Mouse (Mus musculus): ENCODE measurements at regions not wholly inside any gene's neighbourhood (a gene's known extent, or its start where the extent isn't known, plus 50 kb on each side); places are given as distances from the start of the nearest gene placed in this dataset.
A peak's percentile ranks its signal among the peaks of the same experiment; 100 is the strongest.
"Not testable (repeated sequence)": the region's sequence is repeated elsewhere in the genome, so short reads cannot be mapped to it uniquely, and the experiment has no call there.

- DNase-seq, result no peak
These were observed 52.1 kb upstream of the Map3k1 start for GRCm38 (mm10) chr13:111860931-111861330.

GRCm38 (mm10) chr13:111862316-111862715 lies 53.5 kb upstream of the Map3k1 start:
- no peak for DNase-seq

GRCm38 (mm10) chr13:111865956-111866355 lies 57.2 kb upstream of the Map3k1 start:
- DNase-seq, result no peak

- DNase-seq, result no peak
These were observed 58.5 kb upstream of the Map3k1 start for GRCm38 (mm10) chr13:111867261-111867660.

GRCm38 (mm10) chr13:111867763-111868725 lies 59.3 kb upstream of the Map3k1 start:
- DNase-seq, result peak; percentile 73

- DNase-seq, result no peak
These were observed 60.2 kb upstream of the Map3k1 start for GRCm38 (mm10) chr13:111868947-111869346.

GRCm38 (mm10) chr13:111869771-111870437 lies 61.1 kb upstream of the Map3k1 start:
- DNase-seq, result no peak

- no peak for DNase-seq
These were observed 61.7 kb upstream of the Map3k1 start for GRCm38 (mm10) chr13:111870505-111870904.

- DNase-seq, result no peak
These were observed 63.0 kb upstream of the Map3k1 start for GRCm38 (mm10) chr13:111871672-111872410.

GRCm38 (mm10) chr13:111874330-111874729 lies 65.5 kb upstream of the Map3k1 start:
- no peak for DNase-seq

GRCm38 (mm10) chr13:111876404-111876803 lies 67.6 kb upstream of the Map3k1 start:
- no peak for DNase-seq

- no peak for DNase-seq
These were observed 68.1 kb upstream of the Map3k1 start for GRCm38 (mm10) chr13:111876847-111877246.

- not testable (repeated sequence) for DNase-seq
These were observed 75.2 kb upstream of the Map3k1 start for GRCm38 (mm10) chr13:111883768-111884566.

GRCm38 (mm10) chr13:111890792-111891191 lies 82.0 kb upstream of the Map3k1 start:
- DNase-seq, result no peak

GRCm38 (mm10) chr13:111892141-111892540 lies 83.3 kb upstream of the Map3k1 start:
- DNase-seq, result no peak

- no peak for DNase-seq
These were observed 84.5 kb upstream of the Map3k1 start for GRCm38 (mm10) chr13:111893221-111893713.

- peak; percentile 57 for DNase-seq
These were observed 86.1 kb upstream of the Map3k1 start for GRCm38 (mm10) chr13:111894804-111895478.

GRCm38 (mm10) chr13:111896279-111896678 lies 87.5 kb upstream of the Map3k1 start:
- no peak for DNase-seq

GRCm38 (mm10) chr13:111903361-111903760 lies 94.6 kb upstream of the Map3k1 start:
- no peak for DNase-seq

GRCm38 (mm10) chr13:111903931-111904330 lies 95.1 kb upstream of the Map3k1 start:
- no peak for DNase-seq

GRCm38 (mm10) chr13:111904616-111905212 lies 95.9 kb upstream of the Map3k1 start:
- no peak for DNase-seq
